Mouse (Mus musculus) thymus, adult 2 months (tissue): ENCODE data around the gene Gga2.

Source experiments
- CTCF ChIP-seq: fragments of 200-500 bp; IDR thresholded peaks from 2 replicates; pipeline ENCODE4 v1.5.1; 2012; ENCODE audit warnings: mild to moderate bottlenecking, control low read depth, low read length, moderate library complexity, borderline replicate concordance; ENCODE audit not compliant: control insufficient read depth, poor library complexity, insufficient read depth; ENCODE audit errors: extremely low read depth
- POLR2A ChIP-seq: fragments of 200-500 bp; IDR thresholded peaks from 2 replicates; pipeline ENCODE4 v1.6.1; 2012; ENCODE audit warnings: mild to moderate bottlenecking, low read length, control low read depth, moderate library complexity; ENCODE audit not compliant: control insufficient read depth, poor library complexity, insufficient read depth; ENCODE audit errors: extremely low read depth

GRCm38 (mm10) chr7:121939244-121939643 lies 81.8 kb downstream of the Gga2 start:
- TF ChIP-seq CTCF = no peak
- TF ChIP-seq POLR2A = no peak
